Mouse (Mus musculus) T-helper 2 cell (primary cell): ENCODE measurements around the gene Tnfrsf8.
"Not testable (repeated sequence)": the region's sequence is repeated elsewhere in the genome, so short reads cannot be mapped to it uniquely, and the experiment has no call there.

Experiments used
- in situ Hi-C: fragments of 300-600 bp; cut with MboI, MseI; formaldehyde crosslinking; loops from one replicate; pipeline ENCODE4 v1.15.1; 2025; ENCODE audit warnings: high pct_unique_total_duplicates

The Tnfrsf8 gene

DNA sequence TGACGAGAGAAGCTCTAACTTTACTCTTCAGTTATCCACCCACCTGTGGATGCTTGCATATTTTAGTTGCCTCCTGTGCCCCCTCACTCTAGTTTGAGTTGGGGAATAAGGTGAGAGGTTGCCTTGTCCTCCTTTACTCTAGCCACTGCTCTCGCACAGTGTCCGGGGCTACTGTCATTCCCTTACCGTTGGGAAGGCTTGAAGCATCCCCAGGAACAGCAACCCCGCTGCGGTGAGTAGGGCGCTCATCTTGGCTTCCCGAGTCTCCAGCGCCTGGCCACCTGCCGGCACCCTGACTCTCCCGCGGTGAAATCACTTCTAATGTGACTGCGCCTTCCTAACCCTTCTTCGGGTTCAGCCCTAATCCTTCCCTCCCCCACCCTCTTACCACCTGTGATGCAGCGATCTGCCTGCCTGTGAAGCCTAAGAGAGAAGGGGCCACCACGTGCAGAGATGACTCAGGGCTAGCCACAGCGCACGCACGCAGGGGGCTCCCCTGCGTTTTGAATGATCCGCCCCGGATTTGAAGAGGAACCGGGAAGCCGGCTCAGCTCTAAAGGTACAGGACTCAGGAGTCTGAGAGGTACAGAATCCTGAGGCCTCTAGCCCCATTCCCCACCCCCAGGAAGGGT, at the start of gene Tnfrsf8:
Gene Tnfrsf8, minus strand, starts transcription at position 329 of the 632 bp plus-strand sequence.
- in situ Hi-C loops = loop anchor here (10.0 kb wide), 1 partner anchor 420 kb away; the partner anchor contains the start of gene Dhrs3

- in situ Hi-C loops = not testable (repeated sequence)
Measured at GRCm38 (mm10) chr4:145361635-145362034, 46.7 kb upstream of the Tnfrsf8 start.

DNA sequence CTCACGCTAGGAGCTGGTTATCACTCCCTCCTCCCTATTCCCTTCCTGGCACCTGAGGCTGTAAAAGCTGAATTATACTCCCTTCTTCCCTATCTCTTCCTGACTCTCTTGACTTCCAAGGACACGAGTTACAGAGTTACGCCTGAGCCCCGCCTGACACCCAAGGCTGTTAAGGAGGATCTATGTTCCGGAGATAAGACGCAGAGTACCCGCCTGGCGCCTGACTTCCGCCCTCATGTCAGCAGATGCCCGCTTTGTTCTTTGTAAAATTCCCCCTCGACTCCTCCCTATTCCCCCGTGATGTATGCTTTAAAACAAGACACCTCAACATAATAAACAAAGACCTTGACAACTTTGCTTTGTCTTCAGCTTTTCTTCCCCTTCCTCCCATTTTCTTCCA, 46.1 kb upstream of the Tnfrsf8 start:
- in situ Hi-C loops = no loop called here

DNA sequence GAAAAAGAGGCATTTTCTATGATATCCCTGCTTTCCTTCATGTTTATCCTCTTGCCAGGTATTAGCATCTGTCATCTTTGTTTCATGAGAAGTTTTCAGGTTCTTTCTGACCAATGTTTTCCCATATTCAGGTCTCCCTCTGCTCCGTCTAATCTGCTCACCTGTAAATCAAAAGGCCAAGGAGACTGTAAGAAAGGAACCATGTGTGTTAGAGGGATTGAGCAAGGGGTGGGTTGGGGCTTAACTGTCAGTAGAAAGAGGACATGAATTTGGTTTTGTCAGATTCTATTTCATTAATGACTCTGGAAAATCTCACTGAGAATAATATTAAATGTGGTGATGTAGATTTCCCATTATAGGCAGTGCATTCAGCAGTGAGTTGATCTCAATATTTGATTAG, 45.6 kb upstream of the Tnfrsf8 start:
- in situ Hi-C loops = no loop called here

GRCm38 (mm10) chr4:145356234-145356633, 41.3 kb upstream of the Tnfrsf8 start:
- in situ Hi-C loops = no loop called here

GRCm38 (mm10) chr4:145353855-145354254, 38.9 kb upstream of the Tnfrsf8 start:
- in situ Hi-C loops = no loop called here

GRCm38 (mm10) chr4:145344948-145345347, 30.0 kb upstream of the Tnfrsf8 start:
- in situ Hi-C loops = loop anchor here (25.0 kb wide), 1 partner anchor 1933 kb away; the partner anchor contains the start of gene Pramef8

- in situ Hi-C loops = loop anchor here (25.0 kb wide), 1 partner anchor 1930 kb away; the partner anchor contains the start of gene Pramef8
Measured at GRCm38 (mm10) chr4:145341879-145342809, 27.2 kb upstream of the Tnfrsf8 start.

DNA sequence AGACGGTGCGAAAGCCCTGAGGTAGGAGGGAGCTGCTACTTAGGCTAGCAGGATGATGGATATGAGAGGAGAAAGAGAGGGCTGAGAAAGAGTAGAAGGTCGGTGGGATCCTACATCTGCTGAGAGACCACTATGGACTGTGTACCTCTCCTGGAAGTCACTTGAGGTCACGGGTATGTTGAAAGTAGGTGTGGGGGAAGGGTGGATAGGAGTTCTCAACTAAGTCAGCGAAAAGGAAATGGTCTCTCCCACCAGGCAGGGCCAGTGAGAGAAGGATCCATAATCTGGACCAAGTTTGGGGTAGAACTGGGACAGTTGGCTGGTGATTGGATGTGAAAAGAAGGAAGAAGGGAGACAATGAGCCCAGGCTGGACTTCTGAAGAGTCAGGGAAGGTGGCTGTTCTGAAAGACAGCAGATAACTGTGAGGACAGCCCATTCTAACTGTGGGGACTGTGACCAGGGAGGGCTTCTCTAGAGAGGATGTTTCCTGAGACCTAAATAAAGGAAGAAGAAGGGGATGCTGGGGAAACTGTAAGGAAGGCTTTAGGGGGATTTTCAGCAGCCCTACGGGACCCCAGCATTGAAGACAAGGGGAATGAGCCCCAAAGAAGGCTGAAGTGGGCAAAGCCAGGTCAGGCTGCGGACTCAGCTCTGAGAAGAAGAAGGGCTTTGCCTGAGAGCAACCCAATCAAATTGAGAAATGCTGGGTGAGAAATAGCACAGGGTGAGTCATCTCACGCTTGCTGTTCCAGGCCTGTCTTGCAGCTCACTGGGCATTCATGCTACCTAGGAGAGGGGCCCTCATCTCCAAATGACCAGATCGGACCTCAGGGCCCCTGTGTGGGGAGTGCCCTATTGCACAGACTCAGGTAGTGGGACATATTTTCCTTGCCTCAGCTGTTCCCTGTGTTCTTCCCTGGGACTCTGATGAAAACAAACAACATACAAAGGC, 23.2 kb upstream of the Tnfrsf8 start:
- in situ Hi-C loops = loop anchor here (25.0 kb wide), 1 partner anchor 1926 kb away; the partner anchor contains the start of gene Pramef8

DNA sequence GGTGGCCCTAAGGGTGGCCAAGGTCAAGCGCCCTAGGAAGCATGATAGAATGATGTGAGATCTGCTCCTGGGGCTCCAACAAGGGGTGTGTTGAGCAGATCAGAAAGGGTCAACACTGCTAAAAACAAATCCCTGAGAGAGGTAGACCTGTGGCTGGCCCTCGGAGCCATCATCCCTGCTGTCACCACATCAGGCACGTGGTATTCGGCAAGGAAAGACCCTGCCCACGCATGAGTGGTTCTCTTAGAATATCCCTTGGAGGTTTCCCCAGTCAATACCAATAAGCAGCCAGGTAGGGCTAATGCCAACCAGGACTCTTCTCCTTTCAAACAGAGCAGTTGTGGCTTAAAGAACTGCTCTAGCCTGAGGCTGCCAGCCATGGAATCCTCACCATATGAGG, 21.6 kb upstream of the Tnfrsf8 start:
- in situ Hi-C loops = loop anchor here (25.0 kb wide), 1 partner anchor 1924 kb away; the partner anchor contains the start of gene Pramef8

DNA sequence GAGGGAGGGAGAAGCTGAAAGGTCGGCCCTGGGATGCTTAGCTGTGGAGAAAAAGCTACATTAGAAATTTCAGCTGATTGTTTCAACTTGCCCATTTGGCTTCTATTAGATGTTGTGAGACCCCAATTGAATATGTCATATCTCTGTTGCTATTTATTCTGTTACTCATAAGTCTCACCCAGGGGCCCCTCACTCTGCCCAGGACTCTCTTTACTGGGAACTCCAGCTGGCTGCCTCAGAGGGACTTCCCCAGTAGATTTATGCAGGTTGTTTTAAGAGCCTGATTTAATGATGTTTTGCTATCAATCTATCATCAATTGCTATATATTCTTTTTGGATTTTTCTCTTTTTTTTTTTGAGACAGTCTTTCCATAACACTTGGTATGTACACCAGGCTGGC, 21.1 kb upstream of the Tnfrsf8 start:
- in situ Hi-C loops = loop anchor here (25.0 kb wide), 1 partner anchor 1924 kb away; the partner anchor contains the start of gene Pramef8

DNA sequence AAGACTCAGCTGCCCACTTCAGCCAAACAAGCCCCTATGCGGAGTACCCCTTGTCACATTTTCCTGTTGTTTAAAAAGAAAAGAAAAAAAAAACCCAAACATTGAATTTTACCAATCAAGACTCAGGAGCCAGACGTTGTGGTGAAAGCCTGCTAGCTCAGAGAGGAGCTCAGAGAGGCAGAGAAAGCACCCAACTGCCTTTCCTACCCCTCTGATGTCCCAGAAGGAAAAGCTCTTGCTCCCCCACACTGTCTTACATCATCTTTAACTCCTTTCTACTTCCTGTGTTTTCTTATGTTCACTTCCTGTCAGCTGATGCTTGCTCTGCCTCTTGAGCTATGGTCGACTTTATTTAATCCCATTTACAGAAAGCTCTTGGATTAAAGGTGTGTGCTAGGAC, 8.7 kb upstream of the Tnfrsf8 start:
- in situ Hi-C loops = no loop called here

DNA sequence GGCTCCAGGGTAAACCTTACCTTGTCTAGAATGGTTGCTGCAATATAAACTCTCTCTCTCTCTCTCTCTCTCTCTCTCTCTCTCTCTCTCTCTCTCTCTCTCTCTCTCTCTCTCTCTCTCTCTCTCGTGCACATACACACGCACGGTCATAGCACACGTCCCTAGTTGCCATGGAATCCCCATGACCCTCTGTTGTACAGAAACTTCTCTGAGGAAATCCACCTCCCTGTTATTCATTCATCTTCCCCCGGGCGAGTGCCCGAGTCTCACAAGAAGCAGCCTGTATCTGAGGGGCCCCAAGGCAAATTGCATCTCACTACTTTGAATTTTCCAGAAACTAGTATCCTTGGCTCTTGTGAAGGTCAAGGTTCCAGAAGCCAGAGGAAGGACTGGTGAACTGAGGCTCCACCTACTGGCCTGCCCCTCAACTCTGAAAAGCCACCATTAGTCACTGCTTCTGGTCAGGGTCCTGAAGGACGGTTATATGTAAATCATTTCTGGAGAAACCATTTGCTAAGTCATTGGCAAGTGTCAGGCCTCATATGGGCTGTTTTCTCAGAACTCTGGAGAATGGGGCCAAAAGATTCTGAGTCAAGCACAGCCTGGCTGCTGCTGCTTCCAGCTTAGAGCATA, 8.1 kb upstream of the Tnfrsf8 start:
- in situ Hi-C loops = no loop called here

DNA sequence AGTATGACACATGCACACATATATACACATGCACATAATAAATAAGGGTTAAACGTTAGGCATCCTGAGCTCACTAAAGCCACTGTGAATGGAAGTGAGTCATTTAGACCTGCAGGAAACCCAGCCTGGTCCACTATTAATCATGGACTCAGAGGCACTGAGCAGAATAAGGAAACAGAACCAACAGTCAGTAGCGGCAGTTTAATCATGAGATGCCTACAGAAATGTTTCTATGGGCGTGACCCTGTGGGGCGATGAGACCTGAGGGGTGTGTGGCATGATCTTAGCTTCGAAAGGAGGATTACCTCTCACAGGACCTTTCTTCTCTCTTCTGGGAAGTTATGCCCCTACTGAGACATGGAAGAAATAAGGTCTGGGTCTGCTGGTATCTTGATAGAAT, 7.2 kb upstream of the Tnfrsf8 start:
- in situ Hi-C loops = no loop called here

DNA sequence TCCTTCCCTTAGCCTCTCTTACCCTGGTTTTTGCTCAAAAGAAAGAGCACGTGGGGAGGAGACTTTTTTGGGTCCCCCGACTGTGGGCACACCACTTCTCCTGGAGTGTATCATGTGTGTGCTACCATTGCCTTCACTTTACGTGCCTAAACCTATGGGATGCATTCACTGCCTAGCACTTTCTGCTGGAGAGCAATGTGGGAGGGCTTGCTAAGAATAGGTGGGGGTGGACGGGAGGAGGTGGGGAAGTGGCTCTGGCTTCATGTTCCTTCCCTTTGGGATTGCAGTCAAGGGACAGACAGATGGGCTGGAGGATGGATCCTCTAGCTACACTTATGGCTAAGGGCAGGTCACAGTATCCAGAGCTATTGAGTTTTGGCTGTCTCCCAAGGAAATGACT, 5.7 kb upstream of the Tnfrsf8 start:
- in situ Hi-C loops = no loop called here

GRCm38 (mm10) chr4:145319274-145320226, 4.6 kb upstream of the Tnfrsf8 start:
- in situ Hi-C loops = loop anchor here (10.0 kb wide), 1 partner anchor 425 kb away; the partner anchor contains the start of gene Dhrs3

DNA sequence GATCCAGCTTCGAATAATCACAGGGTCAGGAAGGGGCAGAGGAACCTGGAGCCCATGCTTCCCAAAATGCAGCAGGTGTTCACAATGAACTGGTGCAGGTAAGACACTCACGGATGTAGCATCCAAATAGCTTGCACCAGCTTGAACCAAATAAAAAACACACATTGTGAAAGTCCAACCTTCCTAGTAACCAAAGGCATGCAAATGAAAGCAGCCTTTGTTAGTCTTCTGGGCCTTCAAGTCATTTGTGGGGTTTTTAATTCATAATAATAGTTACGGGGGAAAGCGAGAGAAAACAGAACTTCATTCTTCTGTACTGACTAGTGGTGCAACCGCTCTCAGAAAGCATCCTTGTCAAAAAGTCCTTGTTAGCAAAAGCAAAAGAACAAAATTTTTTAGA, 1.7 kb upstream of the Tnfrsf8 start:
- in situ Hi-C loops = loop anchor here (10.0 kb wide), 1 partner anchor 422 kb away; the partner anchor contains the start of gene Dhrs3

DNA sequence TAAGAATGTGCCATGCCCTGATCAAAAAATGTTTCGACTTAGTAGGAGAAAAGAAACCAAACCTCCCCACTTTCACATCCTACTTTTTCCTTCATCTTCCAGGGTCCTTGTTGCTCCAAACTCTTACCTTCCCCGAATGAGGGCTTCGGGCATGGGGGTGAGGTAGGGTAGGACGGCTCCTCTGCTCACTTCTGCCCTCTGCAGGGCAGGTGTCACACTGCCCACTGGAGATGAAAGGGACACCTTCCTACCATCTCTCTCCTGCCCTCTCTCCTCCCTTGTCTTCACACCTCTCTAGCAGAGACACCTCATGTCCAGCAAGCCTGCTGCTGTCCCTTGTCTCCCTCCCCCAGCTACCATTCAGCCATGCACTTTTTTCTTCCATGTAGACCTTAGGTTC, 998 bp downstream of the Tnfrsf8 start:
- in situ Hi-C loops = loop anchor here (10.0 kb wide), 1 partner anchor 419 kb away; the partner anchor contains the start of gene Dhrs3

DNA sequence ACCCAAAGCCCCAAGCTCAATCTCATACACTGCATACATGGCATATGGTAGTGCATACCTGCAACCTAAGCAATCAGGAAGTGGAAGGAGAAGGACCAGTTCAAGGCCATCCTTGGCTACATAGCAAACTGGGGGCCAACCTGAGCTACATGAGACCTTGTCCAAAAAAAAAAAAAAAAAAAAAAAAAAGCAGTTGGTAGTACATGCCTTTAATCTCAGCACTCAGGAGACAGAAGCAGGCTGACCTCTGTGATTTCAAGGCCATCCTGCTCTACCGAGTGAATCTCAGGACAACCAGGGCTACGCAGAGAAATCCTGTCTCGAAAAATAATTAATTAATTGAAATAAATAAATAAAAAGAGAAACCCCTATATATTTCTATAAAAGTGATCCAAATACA, 1.7 kb downstream of the Tnfrsf8 start:
- in situ Hi-C loops = loop anchor here (10.0 kb wide), 1 partner anchor 418 kb away; the partner anchor contains the start of gene Dhrs3
